Mouse (Mus musculus): ENCODE measurements around the gene Gclm. TPM values are rescaled to one million over a fixed set of nuclear protein-coding genes. Genes with fewer than 3 reads are reported as not detected.

Gene Gclm
- total and polyA plus RNA-seq, 2 experiments from 2014 or later: 27.7 to 51.2 TPM

DNA sequence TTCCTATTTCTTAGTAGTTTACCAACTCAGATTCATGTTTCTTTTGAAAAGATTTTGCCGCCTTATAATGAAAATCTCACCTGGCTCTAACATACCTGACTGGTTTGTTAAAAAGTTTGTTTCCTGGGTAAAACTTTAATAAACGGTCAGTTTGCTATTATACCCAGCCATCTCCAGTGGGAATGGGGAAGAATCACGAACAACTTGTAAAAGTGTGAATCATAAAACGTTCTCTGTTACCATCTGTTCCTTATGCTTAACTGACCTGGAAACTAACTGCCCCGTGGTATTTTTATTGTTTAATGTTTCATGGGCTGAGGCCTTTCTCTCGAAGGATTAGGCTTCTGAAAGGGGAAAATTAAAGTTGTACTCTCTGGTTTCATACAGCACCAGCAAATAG, 598 bp upstream of the Gclm start:
- ATAC-seq (ENCODE audit: low FRiP score): no peak
- Histone ChIP-seq H3K4me1 (ENCODE audit: insufficient read depth, low read length) (peaks cover 9% of the 10 kb centered on the region; the same call in 1 of the 2 replicates), H3K4me2 (ENCODE audit: low read depth, low read length, poor library complexity, severe bottlenecking) (peak overlapping the region; percentile 46), H3K9me3 (ENCODE audit: low read length) (no peaks in the 10 kb centered on the region), H3K27ac (ENCODE audit: low read depth, low read length) (peak overlapping the region; percentile 43; the same call in 1 of the 2 replicates), H3K4me3 (ENCODE audit: low read depth, low read length) (peak overlapping the region; percentile 95), H3K9ac (replicated peaks; ENCODE audit: low read length, poor library complexity, severe bottlenecking) (no peak overlapping the region; the same call in 1 of the 2 replicates), H3K36me3 (ENCODE audit: insufficient read depth, low read length) (no peaks in the 10 kb centered on the region), H3K27me3 (ENCODE audit: insufficient read depth, low read length) (0 out of 2 replicates have a peak, but pooled peaks cover 3% of the 10 kb centered on the region)
- WGBS: 42% methylated on average over 6 of the region's 6 CpGs
- TF ChIP-seq CTCF (IDR thresholded peaks at IDR 0.05): no peak
- no peak for DNase-seq (ENCODE audit: low spot score)

DNA sequence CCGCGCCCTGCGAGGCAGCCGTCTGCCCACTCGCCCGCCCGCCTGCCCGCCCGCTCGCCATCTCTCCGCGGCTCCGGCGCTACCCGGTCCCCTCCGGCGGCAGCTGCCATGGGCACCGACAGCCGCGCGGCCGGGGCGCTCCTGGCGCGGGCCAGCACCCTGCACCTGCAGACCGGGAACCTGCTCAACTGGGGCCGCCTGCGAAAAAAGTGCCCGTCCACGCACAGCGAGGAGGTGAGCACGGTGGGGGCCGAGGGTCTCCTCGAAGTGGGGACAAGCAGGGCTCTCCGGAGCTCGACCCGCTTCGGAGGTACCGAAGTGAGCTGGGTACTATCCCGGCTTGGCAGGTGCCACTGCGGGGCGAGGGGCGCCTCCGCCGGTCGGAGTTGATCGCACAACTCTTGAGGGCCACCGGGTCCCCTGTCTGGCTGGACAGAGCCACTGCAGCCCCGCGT, 548 bp downstream of the Gclm start:
- Histone ChIP-seq H3K4me3 (ENCODE audit: low read depth, low read length) (peak overlapping the region; percentile 95), H3K4me2 (ENCODE audit: low read depth, low read length, poor library complexity, severe bottlenecking) (peak overlapping the region; percentile 64), H3K9ac (replicated peaks; ENCODE audit: low read length, poor library complexity, severe bottlenecking) (peak overlapping the region; percentile 85), H3K4me1 (ENCODE audit: insufficient read depth, low read length) (peaks cover 9% of the 10 kb centered on the region; the same call in 1 of the 2 replicates), H3K9me3 (ENCODE audit: low read length) (no peaks in the 10 kb centered on the region), H3K27me3 (ENCODE audit: insufficient read depth, low read length) (0 out of 2 replicates have a peak, but pooled peaks cover 3% of the 10 kb centered on the region), H3K27ac (ENCODE audit: low read depth, low read length) (peak overlapping the region; percentile 89), H3K36me3 (ENCODE audit: insufficient read depth, low read length) (no peaks in the 10 kb centered on the region)
- ATAC-seq (ENCODE audit: low FRiP score) (peak; percentile 65), DNase-seq (ENCODE audit: low spot score) (peak; percentile 71)
- under 1% methylated on average over 50 of the region's 50 CpGs for WGBS
- TF ChIP-seq CTCF (IDR thresholded peaks at IDR 0.05): peak; percentile 59

DNA sequence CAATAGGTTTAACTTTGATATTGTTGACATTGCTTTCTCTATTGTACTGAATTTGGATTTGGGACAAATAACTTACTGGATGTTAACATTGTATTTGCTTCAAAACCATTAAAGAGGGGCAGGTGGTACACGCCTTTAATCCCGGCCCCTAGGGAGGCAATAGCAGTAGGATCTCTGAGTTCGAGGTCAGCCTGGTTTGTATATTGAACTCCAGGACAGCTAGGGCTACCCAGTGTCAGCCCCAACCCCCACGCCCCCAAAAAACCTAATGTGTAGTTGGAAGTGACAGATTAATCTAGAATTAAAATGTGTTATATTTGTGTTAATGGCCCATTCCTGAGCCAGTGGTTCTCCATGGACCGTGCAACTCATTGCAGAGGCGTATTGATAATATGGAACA, 1.0 kb downstream of the Gclm start:
- Histone ChIP-seq H3K27ac (ENCODE audit: low read depth, low read length) (0 out of 2 replicates have a peak overlapping the region, but pooled peaks have one; percentile 89), H3K4me2 (ENCODE audit: low read depth, low read length, poor library complexity, severe bottlenecking) (peak overlapping the region; percentile 64), H3K9me3 (ENCODE audit: low read length) (no peaks in the 10 kb centered on the region), H3K4me3 (ENCODE audit: low read depth, low read length) (peak overlapping the region; percentile 95), H3K4me1 (ENCODE audit: insufficient read depth, low read length) (peaks cover 9% of the 10 kb centered on the region; the same call in 1 of the 2 replicates), H3K9ac (replicated peaks; ENCODE audit: low read length, poor library complexity, severe bottlenecking) (peak overlapping the region; percentile 85), H3K27me3 (ENCODE audit: insufficient read depth, low read length) (0 out of 2 replicates have a peak, but pooled peaks cover 3% of the 10 kb centered on the region), H3K36me3 (ENCODE audit: insufficient read depth, low read length) (no peaks in the 10 kb centered on the region)
- ATAC-seq (ENCODE audit: low FRiP score) (no peak), DNase-seq (ENCODE audit: low spot score) (no peak)
- WGBS: 27% methylated on average over 6 of the region's 6 CpGs
- no peak for TF ChIP-seq CTCF (IDR thresholded peaks at IDR 0.05)

DNA sequence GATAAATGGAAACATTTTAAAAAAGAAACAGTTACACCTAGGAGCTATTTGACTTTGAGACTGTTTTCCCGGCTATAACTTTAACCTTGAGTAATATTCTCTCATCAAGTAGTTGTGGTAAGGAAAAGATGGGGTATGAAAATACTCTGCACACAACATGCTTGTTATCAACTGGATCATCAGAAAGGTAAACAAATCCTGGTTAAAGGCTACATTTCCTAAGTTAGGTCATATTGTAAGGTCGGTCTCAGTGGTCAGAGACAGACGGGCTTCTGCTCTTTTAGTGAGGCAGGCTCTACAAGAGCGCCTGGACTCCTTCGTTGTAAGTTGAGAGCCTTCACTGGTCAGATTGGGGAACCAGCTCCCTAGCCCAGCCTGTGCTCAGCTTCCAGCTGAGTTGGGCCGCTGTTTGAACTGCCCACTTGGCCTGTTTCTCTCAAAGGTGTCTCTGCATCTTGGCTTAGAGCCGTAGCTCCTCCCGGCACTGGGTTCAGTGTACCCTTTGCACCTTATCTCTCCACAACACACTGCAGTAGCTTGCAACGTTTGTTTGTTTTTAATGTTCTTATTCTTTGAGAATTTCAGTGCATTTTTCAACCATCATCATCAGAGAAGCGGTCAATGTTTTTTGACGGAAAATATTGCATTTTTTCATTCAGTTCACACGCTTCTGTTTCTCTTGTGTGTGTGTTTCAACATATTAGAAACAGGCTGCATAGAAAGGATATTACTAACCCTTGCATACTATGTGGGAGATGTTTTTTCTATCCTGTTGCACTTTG, 1.8 kb downstream of the Gclm start:
- peak overlapping the region; percentile 64 for H3K4me2 ChIP-seq (ENCODE audit: low read depth, low read length, poor library complexity, severe bottlenecking)
- H3K27me3 ChIP-seq (ENCODE audit: insufficient read depth, low read length): 0 out of 2 replicates have a peak, but pooled peaks cover 3% of the 10 kb centered on the region
- peaks cover 9% of the 10 kb centered on the region; the same call in 1 of the 2 replicates for H3K4me1 ChIP-seq (ENCODE audit: insufficient read depth, low read length)
- H3K9ac ChIP-seq (replicated peaks; ENCODE audit: low read length, poor library complexity, severe bottlenecking): 0 out of 2 replicates have a peak overlapping the region, but pooled peaks have one; percentile 26
- H3K36me3 ChIP-seq (ENCODE audit: insufficient read depth, low read length): no peaks in the 10 kb centered on the region
- H3K27ac ChIP-seq (ENCODE audit: low read depth, low read length): no peak overlapping the region
- no peak for DNase-seq (ENCODE audit: low spot score)
- H3K4me3 ChIP-seq (ENCODE audit: low read depth, low read length): peak overlapping the region; percentile 95; the same call in 1 of the 2 replicates
- 66% methylated on average over 12 of the region's 12 CpGs for WGBS
- ATAC-seq (ENCODE audit: low FRiP score): no peak
- TF ChIP-seq CTCF (IDR thresholded peaks at IDR 0.05): no peak
- no peaks in the 10 kb centered on the region for H3K9me3 ChIP-seq (ENCODE audit: low read length)

DNA sequence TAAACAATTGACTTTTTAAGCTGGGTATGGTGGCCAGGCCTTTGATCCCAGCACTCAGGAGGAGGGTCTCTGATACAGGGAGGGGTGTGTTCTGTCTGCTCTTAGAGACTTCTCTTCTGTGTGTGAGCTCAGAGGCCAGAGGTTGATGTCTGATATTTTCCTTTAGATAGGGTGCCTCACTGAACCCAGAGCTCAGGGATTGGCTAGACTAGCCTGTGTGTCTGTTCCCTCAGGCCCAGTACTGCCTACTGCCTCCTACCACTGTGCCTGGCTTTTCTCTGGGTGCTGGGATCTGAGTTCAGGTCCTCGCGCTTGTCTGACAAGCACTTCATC, 2.4 kb downstream of the Gclm start:
- Histone ChIP-seq H3K9ac (replicated peaks; ENCODE audit: low read length, poor library complexity, severe bottlenecking) (no peak overlapping the region), H3K27me3 (ENCODE audit: insufficient read depth, low read length) (0 out of 2 replicates have a peak, but pooled peaks cover 1% of the 10 kb centered on the region), H3K4me1 (ENCODE audit: insufficient read depth, low read length) (peaks cover 9% of the 10 kb centered on the region; the same call in 1 of the 2 replicates), H3K4me2 (ENCODE audit: low read depth, low read length, poor library complexity, severe bottlenecking) (0 out of 2 replicates have a peak overlapping the region, but pooled peaks have one; percentile 64), H3K9me3 (ENCODE audit: low read length) (no peaks in the 10 kb centered on the region), H3K4me3 (ENCODE audit: low read depth, low read length) (no peak overlapping the region), H3K36me3 (ENCODE audit: insufficient read depth, low read length) (no peaks in the 10 kb centered on the region), H3K27ac (ENCODE audit: low read depth, low read length) (no peak overlapping the region)
- ATAC-seq (ENCODE audit: low FRiP score) (no peak), DNase-seq (ENCODE audit: low spot score) (no peak)
- WGBS: 83% methylated on average over 2 of the region's 2 CpGs
- TF ChIP-seq CTCF (IDR thresholded peaks at IDR 0.05): no peak

Data from midbrain, postnatal 0 days (tissue).